Mouse (Mus musculus) right cerebral cortex, postnatal 25 days (tissue): ENCODE data around the gene Ckap4.
"Not testable (repeated sequence)": the region's sequence is repeated elsewhere in the genome, so short reads cannot be mapped to it uniquely, and the experiment has no call there.

Source experiments
- DNase-seq: peaks from one replicate; pipeline ENCODE4 v3.0.0; 2022

Ckap4 gene

GRCm38 (mm10) chr10:84496805-84497204 lies 37.1 kb downstream of the Ckap4 start:
- DNase-seq, result no peak

DNA sequence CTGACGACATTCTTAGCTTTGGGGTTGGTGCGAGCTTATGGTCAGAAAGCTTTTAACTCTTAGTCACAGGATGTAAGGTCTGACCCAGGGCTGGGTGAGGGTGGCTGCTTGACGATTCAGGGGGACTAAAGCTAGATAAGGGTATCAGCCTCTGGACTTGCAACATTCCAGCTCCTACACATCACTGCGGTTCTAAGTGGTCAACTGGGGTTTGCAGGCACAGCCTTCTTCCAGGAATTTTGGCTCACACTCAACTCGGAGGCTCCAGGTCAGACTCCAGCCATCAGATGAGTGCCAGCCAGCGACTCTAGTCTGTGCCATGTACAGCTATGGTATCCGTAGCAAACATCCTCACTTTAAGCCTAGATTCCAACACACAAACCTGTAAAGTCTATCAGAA lies 39.4 kb downstream of the Ckap4 start:
- DNase-seq, result no peak

DNA sequence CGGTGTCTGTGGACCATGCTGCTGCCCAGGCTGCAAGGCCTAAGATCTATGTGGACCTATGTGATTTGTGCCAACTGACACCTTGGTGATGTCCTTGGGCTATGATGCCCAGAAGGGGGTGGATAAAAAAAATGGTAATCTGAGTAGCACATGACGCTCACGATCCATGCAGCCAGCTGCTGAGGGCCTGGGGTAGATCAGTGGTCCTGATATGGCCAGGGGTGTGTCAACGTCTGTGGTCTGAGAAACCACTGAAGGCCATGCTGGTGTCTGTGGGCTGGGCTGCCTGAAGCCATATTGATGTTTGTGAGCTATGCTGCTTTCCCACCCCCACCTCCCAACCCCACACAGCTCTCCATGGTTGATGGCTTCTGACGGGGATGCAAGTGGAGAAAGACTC lies 43.7 kb downstream of the Ckap4 start:
- no peak for DNase-seq

GRCm38 (mm10) chr10:84488315-84488714 lies 45.5 kb downstream of the Ckap4 start:
- DNase-seq, result peak; percentile 11

- no peak for DNase-seq
Measured at GRCm38 (mm10) chr10:84484661-84485060, 49.2 kb downstream of the Ckap4 start.

- no peak for DNase-seq
Measured at GRCm38 (mm10) chr10:84483553-84483952, 50.3 kb downstream of the Ckap4 start.

GRCm38 (mm10) chr10:84483069-84483468 lies 50.8 kb downstream of the Ckap4 start:
- no peak for DNase-seq

GRCm38 (mm10) chr10:84482418-84482817 lies 51.4 kb downstream of the Ckap4 start:
- not testable (repeated sequence) for DNase-seq

DNA sequence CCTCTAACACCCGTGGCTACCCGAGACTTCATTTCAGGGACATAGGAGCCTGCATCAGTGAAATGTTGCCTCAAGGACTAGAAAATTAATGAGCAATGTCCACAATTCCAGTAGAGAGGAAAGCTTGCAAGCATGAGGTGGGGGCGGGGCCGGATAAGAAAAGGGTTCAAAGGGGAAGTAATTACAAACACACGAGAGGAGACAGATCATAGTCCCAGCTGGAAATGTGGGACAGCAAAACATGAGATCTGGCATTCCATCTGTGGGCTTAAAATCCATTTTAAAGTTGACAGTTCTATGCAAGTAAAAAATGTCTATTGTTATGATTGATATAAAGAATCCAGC lies 52.6 kb downstream of the Ckap4 start:
- no peak for DNase-seq

GRCm38 (mm10) chr10:84480667-84481326 lies 53.1 kb downstream of the Ckap4 start:
- DNase-seq, result no peak

DNA sequence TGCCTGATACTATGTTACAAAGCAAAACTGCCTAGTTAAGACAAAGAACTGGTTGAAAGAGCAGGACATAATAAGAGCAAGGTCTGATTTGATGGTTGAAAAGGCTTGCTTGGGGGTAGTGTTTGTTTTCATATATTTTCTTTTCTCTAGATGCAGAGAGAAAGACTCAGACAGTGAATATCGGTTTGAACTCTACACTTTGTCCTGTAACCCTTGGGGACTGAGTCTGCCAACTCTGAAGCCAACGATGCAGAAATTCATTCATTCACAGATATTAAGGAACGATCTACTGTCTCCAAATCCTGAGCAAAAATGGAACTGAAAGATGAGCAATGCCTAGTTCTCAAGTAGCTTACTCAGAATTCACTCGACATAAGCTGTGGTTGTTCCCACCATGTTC lies 53.7 kb downstream of the Ckap4 start:
- DNase-seq, result no peak

- DNase-seq, result no peak
Measured at GRCm38 (mm10) chr10:84477613-84478076, 56.2 kb downstream of the Ckap4 start.

DNA sequence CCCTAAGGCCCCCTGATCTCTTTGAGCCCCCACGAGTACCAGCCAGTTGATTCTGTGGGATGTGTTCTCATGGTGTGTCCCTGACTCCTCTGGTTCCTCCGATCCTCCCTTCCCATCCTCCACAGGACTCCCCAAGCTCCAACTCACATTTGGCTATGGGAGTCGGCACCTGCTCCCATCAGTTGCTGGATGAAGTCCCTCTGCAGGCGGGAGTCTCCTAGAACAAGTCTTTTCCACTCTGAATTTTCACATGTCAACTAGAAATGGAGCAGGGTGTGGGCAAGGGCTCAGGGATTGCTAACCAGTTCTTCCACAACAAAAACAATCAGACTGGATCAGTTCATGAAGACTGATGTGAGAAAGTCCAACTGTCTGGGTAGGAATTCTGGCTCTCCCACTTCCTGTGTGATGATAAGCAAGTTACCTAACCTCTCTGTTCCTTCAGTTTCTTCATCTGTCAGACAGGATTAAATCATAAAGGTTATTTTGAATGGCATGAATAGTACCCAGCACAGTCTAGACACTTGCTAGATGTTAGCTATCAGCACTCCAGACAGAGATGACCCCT lies 56.7 kb downstream of the Ckap4 start:
- DNase-seq, result no peak
